Mouse (Mus musculus) left cerebral cortex, adult 18-20 months (tissue): ENCODE results near the gene Phc2. TPM values are rescaled to one million over a fixed set of nuclear protein-coding genes. Genes with fewer than 3 reads are reported as not detected.
"Not testable (repeated sequence)": the region's sequence is repeated elsewhere in the genome, so short reads cannot be mapped to it uniquely, and the experiment has no call there.

Experiments
- DNase-seq, 2 experiments: peaks; one replicate each; pipeline ENCODE4 v3.0.0; 2021 to 2022; ENCODE audit warnings: low spot score in 2 of 2, mixed read lengths in 1 of 2
- long read RNA-seq, 2 experiments: library from polyadenylated mRNA; stranded (forward); transcript quantifications; one replicate each; pipeline ENCODE4 v2.0.0; 2021
- total RNA-seq, 2 experiments: library from RNA; stranded (reverse); gene quantifications; 2 replicates each; pipeline ENCODE4 v1.2.3; 2021

Phc2 gene
- 10 to 100 TPM; 89.1 to 89.2 TPM for total RNA-seq
- long read RNA-seq, experiment 1, transcript Phc2-201 (15 exons, 3,949 nt), result minor isoform, 7 of 191 reads
- long read RNA-seq, experiment 1, transcript Phc2-202 (7 exons, 2,535 nt), result major isoform, 126 of 191 reads
- long read RNA-seq, experiment 1, partial matches to known transcripts, result 14 of 191 reads
- long read RNA-seq, experiment 1, other reads (novel, unspliced or antisense), result 44 of 191 reads
- long read RNA-seq, experiment 2, transcript Phc2-202 (7 exons, 2,535 nt), result major isoform, 81 of 136 reads
- long read RNA-seq, experiment 2, partial matches to known transcripts, result 7 of 136 reads
- long read RNA-seq, experiment 2, other reads (novel, unspliced or antisense), result 43 of 136 reads

- peak; percentile 94 to 97 for DNase-seq
Measured at GRCm38 (mm10) chr4:128654505-128655381, at the start of gene Phc2. TSS of gene Phc2 (plus strand) at chr4:128654702.

GRCm38 (mm10) chr4:128606586-128606985 is 47.9 kb upstream of the Phc2 start:
- peak; percentile 49 to 50 for DNase-seq

- peak in 1 of 2 experiments; percentile 40 for DNase-seq
Measured at GRCm38 (mm10) chr4:128607661-128608060, 46.8 kb upstream of the Phc2 start.

GRCm38 (mm10) chr4:128609276-128609924 is 45.1 kb upstream of the Phc2 start:
- no peak for DNase-seq

GRCm38 (mm10) chr4:128609925-128610402 is 44.5 kb upstream of the Phc2 start, which contains the start of gene Zscan20:
TSS of gene Zscan20 (minus strand) at chr4:128610098.
- DNase-seq, result peak; percentile 94 to 98

- no peak for DNase-seq
Measured at GRCm38 (mm10) chr4:128610706-128611105, 43.8 kb upstream of the Phc2 start.

GRCm38 (mm10) chr4:128611726-128612125 is 42.8 kb upstream of the Phc2 start:
- not testable (repeated sequence) for DNase-seq

- peak; percentile 37 to 55 for DNase-seq
Measured at GRCm38 (mm10) chr4:128613326-128613725, 41.2 kb upstream of the Phc2 start.

GRCm38 (mm10) chr4:128615761-128616160 is 38.7 kb upstream of the Phc2 start:
- DNase-seq, result no peak

- no peak for DNase-seq
Measured at GRCm38 (mm10) chr4:128617363-128618120, 37.0 kb upstream of the Phc2 start.

GRCm38 (mm10) chr4:128618246-128618911 is 36.1 kb upstream of the Phc2 start, which contains the start of gene Tlr12:
TSS of gene Tlr12 (minus strand) at chr4:128618619.
- DNase-seq, result no peak

GRCm38 (mm10) chr4:128618963-128619362 is 35.5 kb upstream of the Phc2 start:
- no peak for DNase-seq

GRCm38 (mm10) chr4:128620572-128620971 is 33.9 kb upstream of the Phc2 start:
- DNase-seq, result no peak

- no peak for DNase-seq
Measured at GRCm38 (mm10) chr4:128621109-128621508, 33.4 kb upstream of the Phc2 start.

GRCm38 (mm10) chr4:128635451-128635850 is 19.1 kb upstream of the Phc2 start:
- DNase-seq, result no peak

- DNase-seq, result no peak
Measured at GRCm38 (mm10) chr4:128635894-128636585, 18.5 kb upstream of the Phc2 start.

- DNase-seq, result no peak
Measured at GRCm38 (mm10) chr4:128637250-128637649, 17.3 kb upstream of the Phc2 start.

- DNase-seq, result peak in 1 of 2 experiments; percentile 14
Measured at GRCm38 (mm10) chr4:128638265-128638923, 16.1 kb upstream of the Phc2 start.
